Mouse (Mus musculus): ENCODE data around the gene AU022252. TPM values are rescaled to one million over a fixed set of nuclear protein-coding genes. Genes with fewer than 3 reads are reported as not detected.
A peak's percentile ranks its signal among the peaks of the same experiment; 100 is the strongest.

AU022252 gene
- polyA plus RNA-seq, 1 experiment from 2014 or later = 32.5 TPM

DNA sequence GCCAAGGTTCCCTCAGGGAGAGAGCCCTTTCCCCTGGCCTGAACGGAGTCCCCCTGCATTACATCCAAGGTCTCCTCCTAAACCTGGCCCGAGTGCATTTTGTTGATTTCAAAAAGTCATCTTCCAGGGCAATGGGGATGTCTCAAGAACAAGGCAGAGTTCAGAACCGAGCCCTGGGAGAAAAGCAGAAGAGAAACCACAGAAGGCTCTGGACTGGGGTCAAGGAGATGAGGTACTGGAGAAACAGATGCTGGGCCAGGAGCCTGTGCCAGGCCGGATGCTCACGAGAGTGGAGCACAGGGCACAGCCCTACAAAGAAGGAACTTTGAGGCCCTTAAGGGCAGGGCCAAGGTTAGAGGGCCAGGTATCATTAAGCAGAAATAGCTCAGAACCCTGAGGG lies 54.8 kb downstream of the AU022252 start:
- Histone ChIP-seq H3K4me3 (no peak overlapping the region), H3K9me3 (no peaks in the 10 kb centered on the region), H3K4me1 (replicated peaks) (peaks cover 12% of the 10 kb centered on the region), H3K4me2 (no peak overlapping the region), H3K36me3 (no peaks in the 10 kb centered on the region), H3K9ac (no peak overlapping the region), H3K27me3 (no peaks in the 10 kb centered on the region), H3K27ac (no peak overlapping the region)
- ATAC-seq (ENCODE audit: low FRiP score) = no peak
- 89% methylated on average over 5 of the region's 5 CpGs for WGBS

DNA sequence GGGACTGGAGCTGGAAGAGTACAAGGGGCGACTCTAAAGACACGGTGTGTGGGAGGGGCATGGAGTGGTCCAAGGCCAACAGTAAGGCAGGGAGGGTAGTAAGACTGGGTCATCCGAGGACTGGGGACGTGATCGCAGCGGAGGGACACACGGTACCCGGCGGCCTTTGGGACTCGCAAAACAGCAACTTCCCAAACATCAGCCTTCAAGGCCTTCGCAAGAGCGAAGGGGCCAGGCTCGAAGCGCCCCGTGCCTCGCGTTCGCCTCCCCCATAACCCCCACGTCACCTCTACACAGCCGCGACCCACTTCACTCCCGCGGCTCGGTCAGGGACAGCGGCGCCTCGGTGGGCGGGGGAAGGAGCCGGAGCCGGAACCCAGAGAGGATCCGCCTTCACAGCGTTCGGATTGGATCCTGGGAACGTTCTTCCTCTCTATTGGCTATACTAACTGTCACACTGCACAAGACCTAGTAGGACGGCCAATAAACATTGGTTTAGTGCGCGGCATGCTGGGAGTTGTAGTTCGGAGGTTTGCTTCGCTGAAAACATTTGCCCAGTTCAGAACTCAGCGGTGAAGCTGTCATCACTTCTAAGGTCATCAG lies 58.6 kb downstream of the AU022252 start, which contains the start of gene Zfp691:
Zfp691 (minus strand) TSS at position 345 of the 603 bp plus-strand sequence.
- H3K27me3 ChIP-seq = no peaks in the 10 kb centered on the region
- WGBS = under 1% methylated on average over 40 of the region's 40 CpGs
- ATAC-seq (ENCODE audit: low FRiP score) = peak; percentile 100

DNA sequence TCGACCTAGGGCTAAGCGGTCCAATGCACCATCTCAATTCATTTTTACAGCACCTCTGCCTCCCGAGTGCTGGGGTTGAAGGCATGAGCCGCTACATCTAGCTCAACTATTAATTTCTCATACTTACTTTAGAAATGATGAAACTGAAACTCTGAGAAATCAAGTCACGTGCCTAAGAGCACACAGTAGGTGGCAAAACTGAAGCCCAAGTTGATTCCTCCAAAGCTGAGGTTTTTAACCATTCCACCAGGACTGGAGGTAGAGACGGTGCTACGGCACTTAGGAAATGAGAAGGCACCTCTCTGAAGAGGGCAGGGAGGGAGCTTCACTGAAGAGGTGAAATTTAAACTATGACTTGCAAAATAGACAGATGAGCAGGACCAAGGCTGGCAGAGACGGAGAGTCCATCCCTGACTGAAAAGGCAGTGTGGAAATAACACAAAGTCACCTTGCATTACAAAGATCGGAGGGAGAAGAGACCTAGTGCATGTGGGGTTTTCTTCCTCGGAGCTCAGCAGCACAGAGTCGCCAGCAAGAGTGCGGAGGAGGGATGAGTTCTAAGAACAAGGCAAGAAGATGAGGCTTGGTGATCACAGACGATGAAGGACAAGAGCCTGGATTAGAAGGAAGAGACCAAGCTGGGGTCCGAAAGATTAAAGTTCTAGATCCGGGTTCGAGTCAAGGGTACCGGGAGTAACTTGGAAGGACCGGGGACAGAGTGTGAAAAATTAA lies 59.4 kb downstream of the AU022252 start:
- peak overlapping the region; percentile 83 for H3K4me2 ChIP-seq
- no peak overlapping the region for H3K27ac ChIP-seq
- 40% methylated on average over 18 of the region's 18 CpGs for WGBS
- H3K27me3 ChIP-seq = no peaks in the 10 kb centered on the region
- H3K4me3 ChIP-seq = peak overlapping the region; percentile 66
- H3K9me3 ChIP-seq = no peaks in the 10 kb centered on the region
- H3K9ac ChIP-seq = peak overlapping the region; percentile 83
- H3K4me1 ChIP-seq (replicated peaks) = peaks cover 28% of the 10 kb centered on the region
- ATAC-seq (ENCODE audit: low FRiP score) = no peak
- H3K36me3 ChIP-seq = peaks cover 30% of the 10 kb centered on the region

More for the DNA sequence above, 58.6 kb downstream of the AU022252 start, which contains the start of gene Zfp691:
- Histone ChIP-seq H3K27ac (no peak within 1 kb of the TSS), H3K4me3 (peak within 1 kb of the TSS; percentile 66), H3K36me3 (peaks cover 22% of the 10 kb centered on the region), H3K4me2 (peak within 1 kb of the TSS; percentile 83), H3K9ac (peak within 1 kb of the TSS; percentile 83), H3K9me3 (no peaks in the 10 kb centered on the region), H3K4me1 (replicated peaks) (peaks cover 28% of the 10 kb centered on the region)

GRCm38 (mm10) chr4:119167663-119168062 lies 64.8 kb downstream of the AU022252 start:
- Histone ChIP-seq H3K9ac (no peak overlapping the region), H3K27me3 (no peaks in the 10 kb centered on the region), H3K36me3 (peaks cover 31% of the 10 kb centered on the region), H3K4me2 (no peak overlapping the region), H3K9me3 (no peaks in the 10 kb centered on the region), H3K27ac (no peak overlapping the region), H3K4me3 (no peak overlapping the region), H3K4me1 (replicated peaks) (peaks cover 15% of the 10 kb centered on the region)
- 4% methylated on average over 4 of the region's 4 CpGs for WGBS
- peak; percentile 49; the same call in 1 of the 2 replicates for ATAC-seq (ENCODE audit: low FRiP score)

- H3K9me3 ChIP-seq = no peaks in the 10 kb centered on the region
- H3K9ac ChIP-seq = no peak overlapping the region
- peaks cover 31% of the 10 kb centered on the region for H3K36me3 ChIP-seq
- no peak for ATAC-seq (ENCODE audit: low FRiP score)
- no peak overlapping the region for H3K4me2 ChIP-seq
- peaks cover 9% of the 10 kb centered on the region for H3K4me1 ChIP-seq (replicated peaks)
- H3K27ac ChIP-seq = no peak overlapping the region
- H3K27me3 ChIP-seq = no peaks in the 10 kb centered on the region
- WGBS = 80% methylated on average over 4 of the region's 4 CpGs
- no peak overlapping the region for H3K4me3 ChIP-seq
Observed at GRCm38 (mm10) chr4:119167068-119167467, 65.4 kb downstream of the AU022252 start.

DNA sequence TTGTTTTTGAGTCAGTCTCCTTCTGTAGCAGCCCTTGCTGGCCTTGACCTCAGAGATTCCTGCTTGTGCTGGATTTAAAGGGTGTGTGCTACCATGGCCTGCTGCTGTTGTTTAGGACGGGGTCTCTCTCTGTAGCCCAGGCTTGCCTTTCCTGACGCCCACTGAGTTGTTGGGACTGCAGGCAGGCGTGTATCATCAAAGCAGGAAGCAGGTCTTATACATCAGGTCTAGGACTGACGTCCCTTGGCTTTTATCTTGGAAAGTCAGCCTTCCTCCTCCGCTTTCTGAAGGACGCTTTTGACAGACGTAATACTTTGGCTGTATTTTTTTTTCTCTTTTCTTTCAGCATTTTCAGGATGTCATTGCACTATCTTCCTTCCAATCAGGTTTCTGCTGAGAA lies 66.6 kb downstream of the AU022252 start:
- WGBS = 85% methylated on average over 7 of the region's 7 CpGs
- H3K9ac ChIP-seq = no peak overlapping the region
- no peak overlapping the region for H3K27ac ChIP-seq
- H3K9me3 ChIP-seq = no peaks in the 10 kb centered on the region
- H3K4me1 ChIP-seq (replicated peaks) = no peaks in the 10 kb centered on the region
- no peak overlapping the region for H3K4me3 ChIP-seq
- no peak overlapping the region for H3K4me2 ChIP-seq
- peaks cover 29% of the 10 kb centered on the region for H3K36me3 ChIP-seq
- no peak for ATAC-seq (ENCODE audit: low FRiP score)
- no peaks in the 10 kb centered on the region for H3K27me3 ChIP-seq

GRCm38 (mm10) chr4:119162990-119163389 lies 69.5 kb downstream of the AU022252 start:
- WGBS = 75% methylated on average over 4 of the region's 4 CpGs
- Histone ChIP-seq H3K4me2 (no peak overlapping the region), H3K27ac (no peak overlapping the region), H3K9ac (no peak overlapping the region), H3K4me3 (no peak overlapping the region), H3K9me3 (no peaks in the 10 kb centered on the region), H3K4me1 (replicated peaks) (no peaks in the 10 kb centered on the region), H3K27me3 (no peaks in the 10 kb centered on the region), H3K36me3 (no peaks in the 10 kb centered on the region)
- ATAC-seq (ENCODE audit: low FRiP score) = no peak

DNA sequence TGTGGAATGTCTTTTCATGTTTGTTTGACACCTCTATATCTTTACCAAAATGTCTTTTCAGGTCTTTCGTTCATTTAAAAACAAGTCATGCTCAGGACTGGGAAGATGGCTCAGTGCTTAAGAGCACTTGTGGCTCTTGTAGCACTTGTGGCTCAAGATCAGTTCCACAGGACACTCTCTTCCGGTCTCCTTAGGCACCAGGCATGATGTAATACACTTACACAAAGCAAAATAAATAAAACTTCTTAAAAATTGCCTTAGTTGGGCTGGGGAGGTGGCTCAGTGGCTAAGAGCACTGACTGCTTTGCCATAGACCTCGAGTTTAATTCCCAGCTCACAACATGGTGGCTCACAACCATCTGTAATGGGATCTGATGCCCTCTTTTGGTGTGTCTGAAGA lies 71.2 kb downstream of the AU022252 start:
- Histone ChIP-seq H3K4me1 (replicated peaks) (no peaks in the 10 kb centered on the region), H3K9ac (no peak overlapping the region), H3K27me3 (no peaks in the 10 kb centered on the region), H3K4me3 (no peak overlapping the region), H3K36me3 (no peaks in the 10 kb centered on the region), H3K9me3 (no peaks in the 10 kb centered on the region), H3K27ac (no peak overlapping the region), H3K4me2 (no peak overlapping the region)
- WGBS = 82% methylated on average over 3 of the region's 3 CpGs
- ATAC-seq (ENCODE audit: low FRiP score) = no peak

GRCm38 (mm10) chr4:119157891-119158290 lies 74.6 kb downstream of the AU022252 start:
- H3K9ac ChIP-seq = no peak overlapping the region
- no peak overlapping the region for H3K4me3 ChIP-seq
- WGBS = 92% methylated on average over 5 of the region's 5 CpGs
- no peaks in the 10 kb centered on the region for H3K9me3 ChIP-seq
- no peaks in the 10 kb centered on the region for H3K27me3 ChIP-seq
- no peak overlapping the region for H3K4me2 ChIP-seq
- H3K27ac ChIP-seq = no peak overlapping the region
- ATAC-seq (ENCODE audit: low FRiP score) = no peak
- no peaks in the 10 kb centered on the region for H3K4me1 ChIP-seq (replicated peaks)
- H3K36me3 ChIP-seq = no peaks in the 10 kb centered on the region

DNA sequence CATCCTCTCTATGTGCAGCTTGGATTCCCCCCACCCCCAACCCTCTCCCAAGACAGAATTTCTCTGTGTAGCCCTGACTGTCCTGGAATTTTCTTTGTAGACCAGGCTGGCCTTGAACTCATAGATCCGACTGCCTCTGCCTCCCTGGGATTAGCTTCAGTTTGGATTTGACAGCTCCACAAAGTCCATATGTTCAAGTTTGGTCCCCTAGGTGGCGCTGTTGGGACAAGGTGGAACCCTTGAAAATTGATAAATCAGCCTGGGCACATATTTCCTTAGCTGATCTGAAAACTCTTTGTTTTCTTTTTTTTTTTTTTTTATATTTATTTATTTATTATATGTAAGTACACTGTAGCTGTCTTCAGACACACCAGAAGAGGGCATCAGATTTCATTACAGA lies 75.3 kb downstream of the AU022252 start:
- no peaks in the 10 kb centered on the region for H3K36me3 ChIP-seq
- no peaks in the 10 kb centered on the region for H3K9me3 ChIP-seq
- no peaks in the 10 kb centered on the region for H3K4me1 ChIP-seq (replicated peaks)
- no peak overlapping the region for H3K27ac ChIP-seq
- no peak overlapping the region for H3K9ac ChIP-seq
- no peak overlapping the region for H3K4me3 ChIP-seq
- no peak for ATAC-seq (ENCODE audit: low FRiP score)
- H3K4me2 ChIP-seq = no peak overlapping the region
- WGBS = 33% methylated on average over 2 of the region's 2 CpGs
- H3K27me3 ChIP-seq = no peaks in the 10 kb centered on the region

All from hindbrain, embryonic 13.5 days (tissue).